Mouse (Mus musculus) cerebellum, adult 11-12 months (tissue): ENCODE measurements around the gene Tbc1d24.

ENCODE experiments used
- DNase-seq: peaks from one replicate; pipeline ENCODE4 v3.0.0; 2022

Gene Tbc1d24

DNA sequence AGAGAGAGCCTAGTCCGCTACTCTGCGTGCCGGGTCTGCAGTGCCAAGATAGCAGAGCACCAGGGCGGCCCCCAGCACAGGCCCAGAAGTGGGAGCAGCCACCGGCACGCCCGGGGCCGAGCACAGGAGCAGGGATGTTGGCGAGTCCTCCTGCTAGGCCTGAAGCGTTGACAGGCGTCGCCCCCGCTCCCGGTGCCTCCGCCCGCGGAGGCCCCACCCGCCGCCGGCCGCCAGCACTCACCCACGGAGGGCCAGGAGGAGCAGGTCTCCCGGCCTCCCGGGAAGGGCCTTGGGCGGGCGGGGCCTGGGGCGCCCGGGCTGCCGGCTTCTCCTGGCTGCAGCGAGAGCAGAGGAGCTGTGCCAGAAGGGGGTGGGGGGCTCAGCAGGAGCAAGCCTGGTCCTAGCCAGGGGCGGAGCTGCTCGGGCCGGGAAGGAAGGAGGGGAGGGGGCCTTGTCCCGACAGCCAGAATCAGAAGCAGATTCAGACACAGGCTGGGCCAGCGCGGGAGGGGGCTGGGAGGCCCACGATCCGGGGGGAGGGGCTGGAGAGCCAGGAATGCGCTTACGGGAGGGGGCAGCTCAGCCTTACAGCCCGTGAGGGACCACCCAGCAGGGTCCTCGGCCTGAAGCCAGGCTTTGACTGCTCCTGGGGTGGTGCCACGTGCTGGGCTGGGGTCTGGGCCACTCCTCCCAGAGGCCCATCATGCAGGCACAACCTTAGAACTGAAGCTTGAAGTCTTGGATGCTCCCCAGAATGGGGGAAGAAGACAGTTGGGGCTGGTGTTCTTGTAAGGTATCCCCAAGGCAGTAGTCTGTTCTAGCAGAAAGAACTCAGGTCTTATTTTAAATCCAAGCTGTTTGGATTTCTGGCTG, 3.9 kb upstream of the Tbc1d24 start, which contains the start of gene Ntn3:
TSS of gene Ntn3 (minus strand) at position 489 of the 873 bp plus-strand sequence.
- peak; percentile 75 for DNase-seq

DNA sequence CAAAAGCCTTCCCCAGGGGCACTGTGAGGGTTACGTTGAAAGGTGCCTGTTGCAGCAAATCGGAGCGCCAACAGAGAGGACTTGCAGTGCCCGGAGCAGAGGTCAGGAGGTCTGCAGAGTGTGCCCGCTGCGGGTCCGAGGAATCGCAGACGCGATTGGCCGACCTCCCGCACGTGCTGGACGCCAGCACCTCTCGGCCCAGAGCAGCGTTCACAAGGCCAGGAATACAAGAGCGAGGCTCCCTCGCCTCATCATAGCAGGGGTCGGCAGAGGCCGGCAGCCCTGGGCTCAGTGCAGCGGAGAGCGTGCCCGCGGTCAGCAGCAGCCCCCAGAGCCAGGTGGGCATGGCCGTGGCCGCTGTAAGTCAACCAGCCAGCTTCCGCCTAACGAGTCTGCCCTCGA, 3.3 kb upstream of the Tbc1d24 start:
- DNase-seq, result peak; percentile 53

DNA sequence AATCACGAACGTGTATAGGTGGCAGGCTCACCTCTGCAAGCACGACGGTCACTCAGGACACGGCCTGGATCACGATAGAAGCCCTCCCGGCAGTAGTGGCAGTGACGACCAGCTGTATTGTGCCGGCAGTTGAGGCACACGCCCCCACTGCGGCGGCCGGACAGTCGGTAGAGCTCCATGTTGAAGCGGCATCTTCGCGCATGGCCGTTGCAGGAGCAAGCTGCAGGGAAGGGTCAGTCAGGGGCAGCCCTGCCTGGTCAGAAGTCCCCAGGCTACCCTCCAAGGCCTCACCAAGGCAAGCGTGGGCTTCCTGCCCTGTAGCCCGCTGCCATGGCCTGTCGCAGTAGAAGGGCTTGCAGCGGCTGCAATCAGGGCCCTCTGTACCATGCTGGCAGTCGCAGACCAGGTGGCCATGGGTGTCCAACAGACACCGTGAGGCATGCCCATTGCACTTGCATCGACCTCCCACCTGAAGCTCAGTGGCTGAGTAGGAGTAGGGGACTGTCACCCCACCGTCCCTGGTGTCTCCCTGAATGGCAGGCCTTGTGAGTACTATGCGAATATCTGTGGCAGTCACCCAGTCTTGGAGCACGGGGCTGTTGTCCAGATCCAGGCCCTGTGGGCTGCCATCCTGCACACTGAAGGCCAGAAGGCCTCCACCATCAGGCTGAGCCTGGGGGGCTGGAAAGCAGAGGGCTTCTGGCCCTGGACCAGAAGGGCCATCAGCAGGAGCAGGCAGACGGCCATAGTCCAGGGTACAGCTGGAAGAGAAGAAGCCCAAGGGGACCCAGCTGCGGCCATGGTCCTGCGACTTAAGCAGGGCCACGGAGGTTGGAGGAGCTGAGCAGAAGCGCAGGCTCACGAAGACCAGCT, 2.6 kb upstream of the Tbc1d24 start:
- peak; percentile 65 for DNase-seq

DNA sequence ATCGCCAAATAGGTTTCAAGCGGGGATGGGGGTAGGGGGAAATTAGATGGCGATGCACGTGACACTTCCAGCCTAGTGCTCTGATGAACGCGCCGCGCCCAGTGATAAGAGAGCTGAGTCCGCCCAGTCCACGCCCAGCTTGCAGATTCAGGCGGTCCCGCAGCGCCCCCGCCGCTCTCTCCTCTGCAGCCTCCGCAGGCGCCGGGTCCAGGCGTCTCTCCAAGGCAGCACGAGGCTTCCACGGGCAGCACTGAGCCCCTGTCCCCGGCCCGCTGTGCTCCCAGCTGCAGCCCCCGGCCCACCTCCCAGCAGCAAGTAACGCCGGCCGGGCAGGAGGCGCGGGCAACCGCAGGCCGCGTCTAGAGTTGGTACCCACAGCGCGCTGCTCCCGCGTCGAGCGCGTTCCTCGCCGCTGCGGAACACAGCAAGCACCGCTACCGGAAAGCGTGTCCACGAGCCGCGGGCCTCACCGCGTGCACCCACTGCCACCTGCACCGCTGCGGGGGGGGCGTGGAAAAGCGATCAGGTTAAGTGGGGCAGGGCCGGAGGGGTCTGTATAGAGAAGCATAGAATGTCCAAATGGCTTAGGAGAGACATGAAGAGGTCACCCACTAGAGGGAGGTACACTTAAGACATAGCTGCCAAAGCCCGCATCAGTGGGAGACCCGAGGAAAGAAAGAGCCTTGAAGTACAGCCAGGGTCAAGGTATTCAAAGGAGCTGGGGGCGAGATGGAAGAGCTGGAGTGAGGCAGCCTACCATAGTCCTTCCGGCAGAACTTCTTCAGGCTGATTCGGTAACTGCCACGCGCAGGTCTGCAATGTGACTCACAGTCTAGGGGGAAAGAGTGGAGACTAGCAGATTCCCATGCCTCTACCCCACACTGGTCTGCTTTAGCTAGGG, 1.3 kb upstream of the Tbc1d24 start:
- DNase-seq, result peak; percentile 76

DNA sequence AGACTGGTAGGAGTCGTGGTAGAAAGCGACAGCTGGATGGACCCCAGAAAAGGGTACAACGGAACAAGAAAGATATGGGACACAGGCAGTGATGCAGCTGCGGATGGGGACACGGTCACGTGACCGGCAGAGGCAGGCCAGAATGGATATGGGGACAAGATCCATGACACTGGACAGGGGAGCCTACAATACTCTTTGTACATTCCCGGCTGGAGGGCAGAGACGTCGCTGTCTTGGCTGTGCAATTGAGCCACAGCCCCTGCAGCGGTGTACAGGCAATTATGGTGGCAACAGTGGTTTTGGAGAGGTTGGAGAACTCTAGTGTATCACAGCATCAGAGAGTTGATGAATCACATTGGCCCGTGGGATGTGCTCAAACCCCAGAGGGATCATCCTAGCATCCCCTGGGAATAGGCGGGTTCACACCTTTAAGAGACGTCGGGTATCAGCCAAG, 573 bp upstream of the Tbc1d24 start:
- DNase-seq, result no peak

DNA sequence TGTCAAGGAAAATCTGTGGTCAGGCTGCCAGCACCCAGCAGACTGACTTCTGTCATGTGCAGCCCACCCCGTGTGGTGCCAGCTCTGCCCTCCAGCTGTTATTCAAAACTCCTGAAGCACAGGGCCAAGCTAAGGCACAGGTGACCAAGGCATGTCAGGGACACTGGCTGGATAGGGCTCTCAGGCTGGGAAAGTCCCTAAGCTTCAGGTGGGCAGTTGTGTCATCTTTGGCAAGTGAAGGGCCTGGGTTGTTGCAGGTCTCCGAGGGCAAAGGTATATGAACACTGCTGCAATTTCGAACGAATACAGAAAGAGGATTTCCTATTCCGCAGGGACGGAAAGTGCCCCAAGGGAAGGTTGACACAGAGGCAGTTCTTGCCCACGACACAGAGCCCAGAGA, 516 bp downstream of the Tbc1d24 start:
- peak; percentile 66 for DNase-seq

DNA sequence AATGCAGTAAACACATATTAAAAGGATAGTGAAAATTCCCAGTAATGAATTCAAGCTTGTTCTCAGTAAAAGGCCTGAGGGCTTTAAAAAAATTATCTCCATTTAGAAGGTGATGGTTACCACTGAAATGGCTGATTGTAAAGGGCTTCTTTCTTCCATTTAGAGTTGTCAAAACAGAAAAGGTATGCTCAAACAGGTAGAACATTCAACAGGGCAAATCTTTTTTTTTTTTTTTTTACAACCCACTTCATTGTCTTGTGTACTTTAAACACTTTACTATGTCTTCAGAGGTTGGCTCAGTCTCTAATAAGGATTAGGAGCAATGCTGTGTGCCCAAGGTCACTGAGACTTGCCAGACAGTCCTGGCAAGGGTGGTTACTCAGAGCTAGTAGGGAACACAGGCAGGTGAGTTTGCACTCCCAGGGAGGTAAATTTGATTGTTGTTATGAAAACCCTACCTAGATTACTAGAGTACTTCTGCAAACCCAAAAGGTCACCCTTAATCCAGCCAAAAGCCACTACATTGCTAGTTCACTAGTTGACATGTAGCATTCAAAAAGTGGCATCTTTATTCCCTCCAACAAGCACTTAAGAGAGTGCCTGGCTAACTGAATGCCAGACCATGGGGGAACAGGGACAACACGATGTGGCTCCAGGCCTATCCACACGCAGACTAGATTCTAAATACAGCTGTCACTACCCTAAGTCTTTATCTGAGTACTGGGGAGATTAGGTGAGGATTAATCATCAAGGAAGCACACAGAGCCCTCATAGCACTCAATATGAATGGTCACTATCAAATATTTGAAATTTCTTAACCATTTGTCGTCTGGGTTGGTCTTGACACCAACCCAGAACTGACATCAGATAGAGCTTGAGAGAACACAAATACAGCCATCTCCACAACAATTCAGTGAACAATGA, 1.5 kb downstream of the Tbc1d24 start:
- no peak for DNase-seq

DNA sequence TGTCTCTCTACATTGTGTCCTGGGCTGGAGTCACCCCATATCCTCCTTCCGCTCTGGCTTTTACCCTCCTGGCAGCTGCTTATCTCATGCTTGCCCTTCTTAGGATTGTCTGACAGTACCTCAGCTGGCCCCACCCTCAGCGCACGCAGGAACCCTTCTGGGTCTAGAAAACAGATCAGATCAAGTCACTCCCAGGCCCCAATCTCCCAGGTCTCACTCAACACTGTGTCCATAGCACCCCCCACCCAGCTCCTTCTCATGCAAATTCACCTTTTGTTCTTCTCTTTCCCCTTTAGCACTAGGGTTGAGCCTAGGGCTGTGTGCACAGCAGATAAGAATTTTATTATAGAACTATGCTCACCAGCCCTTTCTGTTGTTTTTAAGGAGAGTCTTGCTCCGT, 2.3 kb downstream of the Tbc1d24 start:
- no peak for DNase-seq

DNA sequence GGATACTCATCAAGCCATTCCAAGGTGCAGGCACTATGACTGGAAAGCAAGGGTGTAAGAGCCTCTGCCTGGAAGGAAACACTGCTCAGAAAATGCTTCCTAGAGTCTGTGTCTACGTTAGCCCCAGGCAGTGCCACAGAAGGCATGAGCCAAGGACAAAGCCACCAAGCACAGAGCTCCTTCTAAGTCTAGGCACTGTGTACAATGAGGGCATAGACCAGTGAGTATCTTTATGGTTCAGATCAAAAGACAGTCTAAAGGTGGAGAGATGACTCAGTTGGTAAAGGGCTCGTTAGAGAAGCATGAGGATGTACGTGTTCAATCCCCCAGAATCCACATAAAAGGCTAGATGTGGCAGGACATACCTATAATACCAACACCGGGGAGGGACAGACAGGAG, 4.3 kb downstream of the Tbc1d24 start:
- no peak for DNase-seq

DNA sequence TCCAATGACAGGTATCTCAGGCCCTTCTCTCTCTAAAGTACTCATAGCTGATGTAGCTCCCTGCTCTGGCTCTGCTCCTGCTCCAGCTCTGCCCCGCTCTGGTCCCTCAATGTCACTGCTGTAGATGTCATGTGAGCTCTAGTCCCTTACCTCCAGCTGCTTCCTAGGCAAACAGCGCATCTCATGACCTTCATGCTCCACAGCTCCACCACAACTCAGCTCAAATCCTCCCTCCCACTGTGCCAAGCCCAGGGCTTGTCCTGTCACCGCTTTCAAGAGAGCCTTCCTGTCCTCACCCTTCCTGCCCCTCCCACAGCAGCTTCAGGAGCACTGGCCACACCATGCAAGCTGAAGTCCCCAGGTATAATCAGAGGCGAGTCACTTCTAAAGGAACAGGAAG, 5.6 kb downstream of the Tbc1d24 start:
- no peak for DNase-seq

DNA sequence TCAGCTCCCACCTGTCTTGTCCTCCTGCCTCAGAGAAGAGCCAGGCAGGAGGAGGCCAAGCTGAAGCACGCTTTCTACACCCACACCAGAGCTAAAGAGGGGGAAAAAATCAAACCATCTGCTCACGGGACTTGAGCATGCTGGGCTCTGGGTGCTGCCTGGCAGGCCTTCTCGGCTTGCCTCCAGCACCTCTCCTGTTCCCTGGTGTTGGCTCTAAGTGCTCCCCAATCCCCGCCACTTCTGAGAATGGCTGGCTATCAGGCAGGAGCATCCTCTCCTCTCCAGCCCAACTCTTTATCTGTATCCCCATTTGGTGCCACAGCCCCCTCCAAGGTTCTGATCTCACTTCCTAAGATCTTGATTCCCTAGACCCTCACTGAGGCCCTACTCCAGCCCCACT, 6.1 kb downstream of the Tbc1d24 start:
- peak; percentile 76 for DNase-seq

DNA sequence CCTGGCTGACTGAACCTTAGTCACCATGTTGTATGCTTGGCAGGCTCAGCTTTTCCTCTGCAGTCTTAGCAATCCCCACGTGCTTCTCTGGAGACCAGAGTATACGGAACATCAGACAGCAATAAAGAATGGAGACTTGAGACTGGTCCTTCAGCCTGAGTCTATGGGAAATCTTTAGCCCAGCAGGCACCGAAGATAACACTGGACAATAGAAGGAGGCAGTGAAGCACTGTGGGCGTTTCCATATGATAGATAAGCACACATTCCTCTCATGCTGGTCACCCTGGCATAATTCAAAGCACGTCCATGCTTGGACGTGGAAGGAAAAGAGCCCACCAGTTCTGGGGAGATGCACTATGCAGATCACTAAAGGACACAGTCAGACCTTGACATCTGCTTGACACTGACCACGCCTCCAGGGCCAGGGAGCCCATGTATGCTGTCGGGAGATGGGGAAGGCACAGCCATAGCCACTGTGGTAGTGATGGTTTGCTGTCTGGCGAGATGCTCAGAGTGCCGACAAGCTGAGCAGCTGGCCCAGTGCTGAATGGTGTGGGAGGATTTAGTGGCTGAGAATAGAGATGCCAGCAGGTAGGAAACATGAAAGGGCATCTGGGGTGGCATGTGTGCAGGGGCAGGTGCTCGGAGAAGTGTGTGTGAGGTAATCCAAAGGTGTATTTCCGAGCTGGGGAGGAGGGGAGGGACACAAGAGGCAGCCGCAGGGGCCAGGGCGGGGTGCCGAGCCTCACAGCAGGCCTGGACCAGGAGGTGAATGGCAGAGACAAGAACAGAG, 8.1 kb downstream of the Tbc1d24 start:
- DNase-seq, result no peak

DNA sequence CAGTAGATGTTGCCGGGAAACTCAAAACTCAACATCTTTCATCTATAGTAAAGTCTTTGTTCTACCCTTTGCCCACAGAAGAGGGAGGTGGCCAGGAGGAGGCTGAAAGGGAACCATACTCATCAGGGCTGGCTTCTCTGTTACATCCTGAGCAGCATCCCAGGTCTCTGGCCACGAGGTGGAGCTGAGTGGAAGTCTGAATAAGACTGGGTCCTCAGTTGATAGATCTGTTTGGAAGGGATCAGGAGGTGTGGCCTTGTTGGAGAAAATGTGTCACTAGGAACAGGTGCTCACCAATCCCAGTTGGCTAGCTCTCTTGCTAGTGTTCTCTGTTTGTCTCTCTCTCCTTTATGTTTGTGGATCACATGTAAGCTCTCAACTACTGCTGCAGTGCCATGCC, 10.0 kb downstream of the Tbc1d24 start:
- no peak for DNase-seq

DNA sequence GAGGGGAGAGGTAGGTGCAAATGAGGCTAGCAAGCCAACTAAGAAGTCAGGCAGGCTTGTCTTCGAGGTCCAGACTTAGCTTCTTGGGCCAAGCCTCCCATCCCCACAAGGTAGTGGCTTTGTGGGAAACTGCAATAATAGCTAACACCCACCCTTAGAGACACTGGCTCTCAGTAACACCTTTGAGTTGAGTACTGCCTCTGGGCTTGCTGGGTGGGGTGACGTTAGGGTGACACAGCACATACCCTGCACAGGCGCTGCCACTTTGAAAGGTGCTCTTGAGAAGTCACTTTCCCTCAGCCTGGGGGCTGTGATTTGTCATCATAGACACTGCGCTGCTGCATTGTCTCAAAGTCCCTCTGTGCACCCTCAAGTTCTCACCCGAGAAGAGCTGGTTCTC, 11.6 kb downstream of the Tbc1d24 start:
- DNase-seq, result no peak

DNA sequence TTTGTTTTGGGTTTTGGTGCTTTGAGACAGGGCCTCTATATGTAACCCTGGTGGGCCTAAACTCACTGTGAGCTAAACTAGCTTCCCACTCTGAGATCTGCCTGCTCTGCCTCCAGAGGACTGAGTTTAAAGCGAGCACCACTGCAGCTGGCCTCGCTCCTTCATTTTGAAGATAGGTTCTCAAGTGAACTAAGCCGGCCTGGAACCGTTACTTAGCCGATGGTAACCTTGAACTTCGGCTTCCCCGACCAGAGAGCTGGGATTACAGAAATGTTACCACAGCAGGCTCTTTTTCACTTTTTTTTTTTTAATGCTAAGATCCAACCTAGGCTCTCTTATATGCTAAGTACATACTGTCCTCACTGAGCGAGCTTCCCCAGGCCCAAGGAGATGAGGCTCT, 12.1 kb downstream of the Tbc1d24 start:
- no peak for DNase-seq

DNA sequence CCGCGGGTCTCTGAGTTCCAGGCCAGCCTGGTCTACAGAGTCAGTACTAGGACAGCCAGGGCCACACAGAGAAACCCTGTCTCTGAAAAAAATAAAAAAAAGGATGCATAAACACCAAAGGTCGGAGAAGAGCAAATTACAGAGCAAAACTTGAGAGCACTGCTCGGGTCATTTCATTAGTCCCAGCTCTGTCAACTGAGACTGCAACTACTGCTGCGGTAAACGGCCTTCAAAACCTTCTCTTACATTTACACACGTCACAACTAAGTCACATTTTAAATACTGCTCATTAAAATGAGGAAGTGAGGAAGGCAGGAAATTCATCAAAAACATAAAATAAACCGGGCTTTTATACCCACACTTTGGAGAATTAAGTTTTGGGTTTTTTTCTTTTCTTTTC, 12.5 kb downstream of the Tbc1d24 start:
- no peak for DNase-seq

DNA sequence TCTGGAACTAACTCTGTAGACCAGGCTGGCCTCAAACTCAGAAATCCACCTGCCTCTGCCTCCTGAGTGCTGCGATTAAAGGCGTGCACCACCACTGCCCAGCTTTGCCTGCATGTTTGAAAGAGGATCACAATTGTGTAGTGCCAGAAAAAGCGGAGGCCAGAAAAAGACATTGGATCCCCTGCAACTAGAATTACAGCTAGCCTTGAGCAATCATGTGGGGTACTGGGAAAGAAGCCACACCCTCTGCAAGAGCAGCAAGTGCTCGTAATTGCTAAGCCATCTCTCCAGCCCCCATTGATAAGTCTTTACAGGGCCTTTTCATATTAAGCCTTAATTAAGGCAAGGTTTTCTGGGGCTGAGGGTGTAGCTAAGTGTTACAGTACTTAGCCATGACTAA, 13.9 kb downstream of the Tbc1d24 start:
- DNase-seq, result no peak

DNA sequence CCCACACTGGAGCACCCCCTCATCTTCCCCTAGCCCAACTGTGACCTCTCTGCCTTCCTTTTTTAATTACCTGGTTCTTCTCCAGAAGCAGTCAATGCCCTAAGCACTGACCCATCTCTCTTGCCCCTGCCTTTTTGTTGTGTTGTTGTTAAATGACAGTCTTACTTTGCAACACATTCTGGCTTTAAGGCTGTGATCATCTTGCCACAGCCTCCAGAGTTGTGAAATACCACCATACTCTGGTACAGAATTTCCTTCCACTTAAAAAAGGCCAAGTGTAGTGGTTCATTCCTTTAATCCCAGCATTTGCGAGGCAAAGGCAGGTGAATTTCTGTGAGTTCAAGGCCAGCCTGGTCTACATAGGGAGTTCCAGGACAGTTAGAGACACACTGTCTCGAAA, 14.4 kb downstream of the Tbc1d24 start:
- DNase-seq, result no peak

DNA sequence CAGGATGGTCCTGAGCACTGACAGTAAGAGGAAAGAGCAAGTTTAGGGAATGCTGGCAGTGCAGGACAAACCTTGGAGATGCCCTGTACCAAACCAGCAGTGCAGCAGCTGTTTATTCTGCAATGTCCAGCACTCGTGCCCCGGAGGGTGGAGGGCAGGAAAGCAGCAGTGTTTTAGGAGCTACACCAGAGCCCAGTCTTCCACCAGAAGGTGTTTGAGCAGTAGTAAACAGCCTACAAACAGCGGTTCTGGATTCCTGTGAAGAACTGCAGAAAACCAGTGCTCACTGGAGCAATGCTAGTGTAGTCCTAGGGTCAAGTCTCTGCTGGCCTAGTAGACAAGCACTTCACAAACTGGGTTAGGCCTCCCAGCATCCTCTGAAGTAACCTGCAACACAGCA, 31.1 kb downstream of the Tbc1d24 start:
- no peak for DNase-seq

DNA sequence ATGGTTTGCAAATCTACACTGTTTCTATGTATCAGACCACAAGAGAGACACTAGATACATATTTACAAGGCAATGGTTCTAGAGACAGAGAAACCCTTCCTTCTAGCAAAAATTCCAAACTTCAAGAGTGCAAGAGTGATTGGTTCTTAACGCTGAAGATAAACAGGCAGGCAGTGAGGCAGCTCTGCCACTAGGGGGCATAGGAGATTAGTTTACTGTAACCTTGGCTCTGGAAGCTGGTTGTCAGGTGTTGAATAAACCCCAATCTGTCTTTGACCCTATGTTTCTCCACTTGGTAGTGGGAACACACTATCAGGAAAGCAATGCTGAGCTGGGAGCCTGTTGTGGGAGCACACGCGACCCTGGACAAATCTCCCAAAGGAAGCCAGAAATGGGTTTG, 31.9 kb downstream of the Tbc1d24 start:
- DNase-seq, result peak; percentile 65

DNA sequence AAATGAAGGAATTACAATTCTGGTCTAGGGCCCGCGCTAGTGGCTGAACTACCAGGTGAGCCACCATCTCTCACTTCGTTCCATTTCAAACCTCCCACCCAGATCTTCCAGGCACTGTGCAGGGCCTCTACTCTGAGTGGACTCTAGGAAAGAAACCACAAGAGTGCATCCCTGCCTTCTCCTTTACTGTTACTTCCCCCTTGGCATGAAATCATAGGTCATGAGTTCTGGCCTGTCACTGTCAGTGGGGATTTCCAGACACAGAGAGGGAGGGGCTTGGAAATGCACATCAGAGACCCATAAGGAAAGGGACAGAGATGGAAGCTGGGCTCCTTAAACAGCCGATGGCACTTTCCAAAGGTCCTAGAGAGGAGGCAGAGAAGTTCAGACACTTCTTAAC, 33.6 kb downstream of the Tbc1d24 start:
- no peak for DNase-seq
